Mouse (Mus musculus): ENCODE results near the gene Fam240b. TPM values are rescaled to one million over a fixed set of nuclear protein-coding genes. Genes with fewer than 3 reads are reported as not detected.

The Fam240b gene
- total and polyA plus RNA-seq, 3 experiments: not detected

GRCm38 (mm10) chr13:64439471-64439870, 58.1 kb downstream of the Fam240b start:
- Histone ChIP-seq H3K4me3 (ENCODE audit: control insufficient read depth in 1 of 2, insufficient read depth in 1 of 2, low read depth in 2 of 2, low read length in 2 of 2) (no peak overlapping the region), H3K27me3 (ENCODE audit: control insufficient read depth in 1 of 2, insufficient read depth in 2 of 2, low read length in 2 of 2) (no peaks in the 10 kb centered on the region), H3K4me1 (ENCODE audit: control insufficient read depth in 1 of 2, insufficient read depth in 2 of 2, low read length in 2 of 2) (peaks cover 0 to 4% of the 10 kb centered on the region in 2 experiments; a peak in 2 of 4 replicates), H3K27ac (ENCODE audit: control insufficient read depth, low read depth, low read length) (no peak overlapping the region), H3K9ac (ENCODE audit: control insufficient read depth, low read depth, low read length, poor library complexity, severe bottlenecking) (no peak overlapping the region), H3K79me2 (ENCODE audit: control insufficient read depth, insufficient read depth, low read length, poor library complexity) (no peaks in the 10 kb centered on the region), H3K36me3 (ENCODE audit: control insufficient read depth in 1 of 2, insufficient read depth in 2 of 2, low read length in 2 of 2) (peaks cover 0 to 4% of the 10 kb centered on the region in 2 experiments; a peak in 2 of 4 replicates), H3K9me3 (replicated peaks; ENCODE audit: insufficient read depth, low read length) (no peaks in the 10 kb centered on the region)
- DNase-seq (ENCODE audit: low read depth, low spot score): no peak
- TF ChIP-seq NRF1 (IDR thresholded peaks at IDR 0.05; ENCODE audit: insufficient read depth, low read depth, low read length, poor library complexity, severe bottlenecking) (no peak), GABPA (IDR thresholded peaks at IDR 0.05; ENCODE audit: low read depth, low read length) (no peak), POLR2AphosphoS2 (IDR thresholded peaks at IDR 0.05; ENCODE audit: low read length) (no peak)

GRCm38 (mm10) chr13:64438863-64439452, 58.6 kb downstream of the Fam240b start:
- DNase-seq (ENCODE audit: low read depth, low spot score): peak; percentile 83
- Histone ChIP-seq H3K27me3 (ENCODE audit: control insufficient read depth in 1 of 2, insufficient read depth in 2 of 2, low read length in 2 of 2) (no peaks in the 10 kb centered on the region), H3K79me2 (ENCODE audit: control insufficient read depth, insufficient read depth, low read length, poor library complexity) (no peaks in the 10 kb centered on the region), H3K27ac (ENCODE audit: control insufficient read depth, low read depth, low read length) (no peak overlapping the region), H3K9me3 (replicated peaks; ENCODE audit: insufficient read depth, low read length) (no peaks in the 10 kb centered on the region), H3K4me3 (ENCODE audit: control insufficient read depth in 1 of 2, insufficient read depth in 1 of 2, low read depth in 2 of 2, low read length in 2 of 2) (no peak overlapping the region), H3K4me1 (ENCODE audit: control insufficient read depth in 1 of 2, insufficient read depth in 2 of 2, low read length in 2 of 2) (peaks cover 0 to 4% of the 10 kb centered on the region in 2 experiments; a peak in 2 of 4 replicates), H3K36me3 (ENCODE audit: control insufficient read depth in 1 of 2, insufficient read depth in 2 of 2, low read length in 2 of 2) (peaks cover 0 to 4% of the 10 kb centered on the region in 2 experiments; a peak in 2 of 4 replicates), H3K9ac (ENCODE audit: control insufficient read depth, low read depth, low read length, poor library complexity, severe bottlenecking) (no peak overlapping the region)
- TF ChIP-seq POLR2AphosphoS5 (IDR thresholded peaks at IDR 0.05; ENCODE audit: borderline replicate concordance, low read depth, low read length) (no peak), MEF2A (IDR thresholded peaks at IDR 0.05; ENCODE audit: extremely low read depth, insufficient replicate concordance, low read depth, low read length, poor library complexity, severe bottlenecking) (no peak), RCOR1 (IDR thresholded peaks at IDR 0.05; ENCODE audit: low read depth, low read length) (no peak), RAD21 (IDR thresholded peaks at IDR 0.05; ENCODE audit: low read depth, low read length) (peak; percentile 94), CTCF (IDR thresholded peaks at IDR 0.05 in 2 of 3, conservative IDR thresholded peaks at IDR 0.05 in 1 of 3; ENCODE audit: control insufficient read depth in 1 of 3, insufficient read depth in 1 of 3, low read depth in 2 of 3, low read length in 3 of 3, poor library complexity in 1 of 3, severe bottlenecking in 1 of 3) (peak; percentile 74 to 96 (median 77)), UBTF (IDR thresholded peaks at IDR 0.05; ENCODE audit: borderline replicate concordance, insufficient read depth, low read depth, low read length) (no peak), ELF1 (IDR thresholded peaks at IDR 0.05; ENCODE audit: low read depth, low read length) (no peak), E2F4 (IDR thresholded peaks at IDR 0.05; ENCODE audit: borderline replicate concordance, low read depth, low read length) (no peak), SIN3A (IDR thresholded peaks at IDR 0.05; ENCODE audit: low read length) (peak; percentile 58; the same call in 1 of the 2 replicates), TCF12 (IDR thresholded peaks at IDR 0.05; ENCODE audit: low read depth, low read length) (no peak), TAL1 (IDR thresholded peaks at IDR 0.05; ENCODE audit: low read length) (no peak), NRF1 (IDR thresholded peaks at IDR 0.05; ENCODE audit: insufficient read depth, low read depth, low read length, poor library complexity, severe bottlenecking) (no peak), ZC3H11A (IDR thresholded peaks at IDR 0.05; ENCODE audit: low read depth, low read length) (peak; percentile 96), JUND (IDR thresholded peaks at IDR 0.05; ENCODE audit: low read depth, low read length) (no peak), MAFK (IDR thresholded peaks at IDR 0.05; ENCODE audit: borderline replicate concordance, low read depth, low read length) (no peak), TBP (IDR thresholded peaks at IDR 0.05; ENCODE audit: low read depth, low read length) (no peak), EP300 (IDR thresholded peaks at IDR 0.05; ENCODE audit: low read depth in 1 of 2, low read length in 2 of 2) (no peak), KAT2A (conservative IDR thresholded peaks at IDR 0.05; ENCODE audit: low read depth, low read length) (no peak), USF2 (IDR thresholded peaks at IDR 0.05; ENCODE audit: borderline replicate concordance in 1 of 2, insufficient read depth in 1 of 2, low read depth in 1 of 2, low read length in 2 of 2) (no peak), ETS1 (IDR thresholded peaks at IDR 0.05; ENCODE audit: low read depth, low read length) (no peak), SMC3 (IDR thresholded peaks at IDR 0.05; ENCODE audit: low read depth, low read length) (peak; percentile 99), NELFE (IDR thresholded peaks at IDR 0.05; ENCODE audit: low read depth, low read length) (no peak), USF1 (IDR thresholded peaks at IDR 0.05; ENCODE audit: low read depth, low read length) (no peak), POLR2A (IDR thresholded peaks at IDR 0.05; ENCODE audit: control insufficient read depth in 1 of 2, insufficient read depth in 1 of 2, low read depth in 1 of 2, low read length in 2 of 2, poor library complexity in 1 of 2) (no peak), POLR2AphosphoS2 (IDR thresholded peaks at IDR 0.05; ENCODE audit: low read length) (no peak)

All from MEL (cell line).